Mouse (Mus musculus): ENCODE measurements around the gene Gtf3a.
A peak's percentile ranks its signal among the peaks of the same experiment; 100 is the strongest.

- TF ChIP-seq EP300 (IDR thresholded peaks at IDR 0.05; ENCODE audit: low read length), result no peak
- no peak for TF ChIP-seq POLR2A (IDR thresholded peaks at IDR 0.05; ENCODE audit: low read depth, low read length)
- TF ChIP-seq TBP (conservative IDR thresholded peaks at IDR 0.05; ENCODE audit: low read depth, low read length), result no peak
- peak; percentile 48 to 91 for TF ChIP-seq CTCF (conservative IDR thresholded peaks at IDR 0.05 in 1 of 2, IDR thresholded peaks at IDR 0.05 in 1 of 2; ENCODE audit: low read depth in 2 of 2, low read length in 2 of 2)
- no peak for TF ChIP-seq TCF12 (IDR thresholded peaks at IDR 0.05; ENCODE audit: low read depth, low read length)
- TF ChIP-seq E2F4 (IDR thresholded peaks at IDR 0.05; ENCODE audit: insufficient replicate concordance, low read depth, low read length), result no peak
- no peak for TF ChIP-seq SIN3A (IDR thresholded peaks at IDR 0.05; ENCODE audit: low read length)
- TF ChIP-seq ELF1 (IDR thresholded peaks at IDR 0.05; ENCODE audit: low read depth, low read length), result no peak
- TF ChIP-seq KAT2A (IDR thresholded peaks at IDR 0.05; ENCODE audit: insufficient replicate concordance, low read length), result no peak
Observed at GRCm38 (mm10) chr5:146914088-146914766, 34.2 kb upstream of the Gtf3a start.
